Mouse (Mus musculus) Patski (cell line): Measurements from ENCODE around the gene Hist1h2ai. TPM values are rescaled to one million over a fixed set of nuclear protein-coding genes. Genes with fewer than 3 reads are reported as not detected.
"Not testable (repeated sequence)": the region's sequence is repeated elsewhere in the genome, so short reads cannot be mapped to it uniquely, and the experiment has no call there.

Experiments
- ATAC-seq: fragments of 100-300 bp; one replicate; pipeline ENCODE4 v1.8.0; 2021
- CTCF ChIA-PET: fragments of 350-600 bp; sonication (Branson Sonifier 250); formaldehyde crosslinking; loops from one replicate; lab custom pipeline; 2022; ENCODE audit warnings: inconsistent platforms; lab: Charles Lee
- POLR2A ChIA-PET: fragments of 350-600 bp; sonication (Branson Sonifier 250); formaldehyde crosslinking; loops from one replicate; lab custom pipeline; 2022; ENCODE audit warnings: antibody characterized with exemption, inconsistent platforms; lab: Charles Lee
- DNase-seq: peaks from one replicate; pipeline ENCODE4 v3.0.0-alpha.2; 2011; ENCODE audit warnings: low read depth, low spot score
- H3K27me3 ChIP-seq: fragments of 371-371 bp; one replicate; pipeline ENCODE4 v1.5.1; 2021
- CTCF ChIP-seq: fragments of 100-300 bp; IDR thresholded peaks from one replicate; pipeline ENCODE4 v1.5.1; 2021
- in situ Hi-C: fragments of 300-500 bp; cut with MboI; formaldehyde crosslinking; loops from 3 replicates; pipeline ENCODE4 v1.11.1; 2018; ENCODE audit warnings: low pct_unique_long_range_greater_than_20kb, mixed read lengths
- polyA plus RNA-seq: library from polyadenylated mRNA; unstranded; gene quantifications from one replicate; pipeline ENCODE4 v1.2.3, GENCODE M21; 2021

The Hist1h2ai gene
- polyA plus RNA-seq, 1 experiment from 2014 or later = not detected

- POLR2A ChIA-PET = interaction anchor here (1.7 kb wide), 1 partner anchor 15 kb away, joined by 5 read pairs; no protein-coding TSS in a partner anchor
- H3K27me3 ChIP-seq = no peaks in the 10 kb centered on the region
- CTCF ChIA-PET = interaction anchor here (0.7 to 1.3 kb wide), 4 partner anchors 10 to 16 kb away, joined by 3 to 4 read pairs (median 4); partner anchors contain the start of gene Hist1h2bm
- DNase-seq = peak; percentile 63
- TF ChIP-seq CTCF = peak; percentile 92
- ATAC-seq = peak; percentile 70
- in situ Hi-C loops = loop anchor here (10.0 kb wide), 1 partner anchor 301 kb away; the partner anchor contains the start of genes Hist1h2ah and Hist1h2bk
Observed at GRCm38 (mm10) chr13:21734010-21734905, 18.0 kb downstream of the Hist1h2ai start.

DNA sequence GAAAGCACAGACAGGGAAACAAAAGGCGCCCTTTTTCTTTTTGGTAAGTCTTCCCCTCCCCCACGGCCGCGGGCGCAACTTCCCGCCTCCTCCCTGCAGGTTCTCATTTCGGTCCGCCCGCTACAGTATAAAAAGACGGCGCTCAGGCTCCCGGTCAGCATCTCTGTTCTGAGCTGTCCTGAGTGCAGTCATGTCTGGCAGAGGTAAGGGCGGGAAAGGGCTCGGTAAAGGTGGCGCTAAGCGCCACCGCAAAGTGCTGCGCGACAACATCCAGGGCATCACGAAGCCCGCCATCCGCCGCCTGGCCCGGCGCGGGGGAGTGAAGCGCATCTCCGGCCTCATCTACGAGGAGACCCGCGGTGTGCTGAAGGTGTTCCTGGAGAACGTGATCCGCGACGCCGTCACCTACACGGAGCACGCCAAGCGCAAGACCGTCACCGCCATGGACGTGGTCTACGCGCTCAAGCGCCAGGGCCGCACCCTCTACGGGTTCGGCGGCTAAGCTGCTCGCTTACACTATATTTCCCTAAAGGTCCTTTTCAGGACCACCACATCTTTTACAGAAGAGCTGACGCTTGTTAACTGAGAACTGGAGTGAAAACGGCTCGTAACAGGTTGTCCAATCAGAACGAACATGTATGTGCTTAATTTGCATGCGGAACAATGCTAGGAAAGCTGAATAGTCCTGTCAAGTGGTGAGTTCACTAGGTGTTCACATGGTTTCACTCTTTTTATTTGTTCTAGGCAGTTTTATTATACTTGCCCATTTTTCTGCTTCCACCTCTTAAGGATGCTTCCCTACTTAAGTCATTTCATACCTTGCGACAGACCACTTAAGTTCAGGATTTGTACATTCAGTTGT is 18.9 kb downstream of the Hist1h2ai start, which contains the start of gene Hist1h4j:
Hist1h4j (plus strand) TSS at position 159 of the 862 bp plus-strand sequence.
- ATAC-seq = peak; percentile 67
- POLR2A ChIA-PET = interaction anchor here (0.7 to 1.7 kb wide), 2 partner anchors 14 to 15 kb away, joined by 3 to 5 read pairs; partner anchors contain the start of gene Hist1h4k
- in situ Hi-C loops = loop anchor here (10.0 kb wide), 1 partner anchor 300 kb away; the partner anchor contains the start of genes Hist1h2ah and Hist1h2bk
- DNase-seq, CTCF ChIA-PET, H3K27me3 ChIP-seq: not testable (repeated sequence)

DNA sequence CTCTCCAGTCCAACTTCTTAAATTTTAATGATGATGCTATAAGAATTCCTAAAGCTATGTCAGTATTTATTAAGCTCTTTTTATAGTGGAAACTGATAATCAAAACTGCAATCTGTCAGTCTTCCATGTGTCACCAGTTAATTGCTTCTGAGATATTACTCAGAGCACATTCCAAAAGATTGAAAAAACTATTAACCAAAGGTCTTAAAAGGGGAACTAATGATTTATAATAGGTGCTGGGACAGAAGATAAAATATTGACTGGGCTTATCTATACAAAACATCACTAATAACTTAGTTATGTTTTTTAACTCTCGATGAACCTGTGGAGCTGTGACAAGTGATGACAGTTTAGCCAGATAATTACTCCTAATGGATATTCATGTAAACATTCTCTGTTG is 28.8 kb downstream of the Hist1h2ai start:
- ChIA-PET POLR2A (no interaction called here), CTCF (no interaction called here)
- ATAC-seq = no peak
- no peaks in the 10 kb centered on the region for H3K27me3 ChIP-seq
- no peak for DNase-seq
- in situ Hi-C loops = no loop called here
- TF ChIP-seq CTCF = no peak

DNA sequence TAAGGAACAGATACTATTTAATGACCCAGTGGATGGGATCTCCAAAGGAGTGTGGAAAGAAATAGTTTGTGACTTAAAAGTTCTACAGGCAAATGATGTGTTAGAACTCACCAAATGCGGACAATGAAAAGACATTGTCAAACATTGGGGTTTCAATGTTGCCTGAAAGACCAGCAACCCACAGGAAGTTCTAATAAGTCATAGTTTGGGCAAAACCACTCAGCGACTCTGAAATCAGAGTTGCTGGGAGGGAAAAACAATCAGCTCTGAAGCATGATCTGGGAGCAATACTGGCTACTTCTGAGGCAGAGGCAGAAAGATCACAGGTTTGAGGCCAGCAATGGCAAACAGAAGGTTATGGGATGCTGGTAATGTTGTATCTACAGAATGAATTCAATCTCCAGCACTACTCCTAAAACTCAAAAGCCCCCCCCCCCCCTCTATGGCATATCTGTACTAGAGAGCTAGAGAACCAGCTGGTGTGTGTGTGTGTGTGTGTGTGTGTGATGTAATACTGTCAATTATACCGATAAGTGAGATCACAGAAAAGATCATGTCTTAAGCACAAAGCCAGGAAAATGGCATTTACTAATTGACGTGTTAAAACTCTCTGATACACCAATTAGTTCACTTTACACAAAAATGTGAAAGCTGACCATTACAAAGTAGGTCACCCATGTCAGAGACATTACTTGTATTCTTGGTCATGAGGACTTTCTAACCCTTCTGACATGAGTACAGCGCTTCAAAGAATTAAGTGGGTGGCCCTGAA is 33.4 kb downstream of the Hist1h2ai start:
- ChIA-PET POLR2A (interaction anchor here (0.8 to 2.2 kb wide), 3 partner anchors 10 to 75 kb away, joined by 3 to 6 read pairs (median 5); partner anchors contain the start of gene Hist1h4j), CTCF (interaction anchor here (2.0 kb wide), 1 partner anchor 11 kb away, joined by 5 read pairs; no protein-coding TSS in a partner anchor)
- in situ Hi-C loops = no loop called here
- ATAC-seq = no peak
- H3K27me3 ChIP-seq = no peaks in the 10 kb centered on the region
- no peak for DNase-seq
- no peak for TF ChIP-seq CTCF

DNA sequence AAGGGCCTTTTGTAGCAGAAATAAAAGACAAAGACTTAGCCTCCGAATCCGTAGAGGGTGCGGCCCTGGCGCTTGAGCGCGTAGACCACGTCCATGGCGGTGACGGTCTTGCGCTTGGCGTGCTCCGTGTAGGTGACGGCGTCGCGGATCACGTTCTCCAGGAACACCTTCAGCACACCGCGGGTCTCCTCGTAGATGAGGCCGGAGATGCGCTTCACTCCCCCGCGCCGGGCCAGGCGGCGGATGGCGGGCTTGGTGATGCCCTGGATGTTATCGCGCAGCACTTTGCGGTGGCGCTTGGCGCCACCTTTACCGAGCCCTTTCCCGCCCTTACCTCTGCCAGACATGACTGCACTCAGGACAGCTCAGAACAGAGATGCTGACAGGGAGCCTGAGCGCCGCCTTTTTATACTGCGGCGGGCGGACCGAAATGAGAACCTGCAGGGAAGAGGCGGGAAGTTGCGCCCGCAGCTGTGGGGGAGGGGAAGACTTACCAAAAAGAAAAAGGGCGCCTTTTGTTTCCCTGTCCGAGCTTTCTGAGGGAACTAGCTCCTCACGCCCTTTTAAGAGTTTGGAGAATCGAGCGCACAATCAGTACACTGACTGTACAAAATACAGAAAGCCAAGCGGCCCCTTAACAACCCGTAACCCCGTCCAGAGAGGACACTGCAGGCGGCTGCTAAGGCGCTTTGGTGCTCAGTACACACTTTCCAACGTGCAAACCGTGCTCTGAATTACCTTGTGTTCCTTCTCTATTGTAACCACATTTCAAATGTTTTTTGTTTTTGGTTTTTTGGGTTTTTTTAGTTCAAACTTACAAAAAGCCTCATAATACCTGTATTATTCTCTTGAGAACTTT is 34.2 kb downstream of the Hist1h2ai start, which contains the start of gene Hist1h4k:
Hist1h4k (minus strand) TSS at position 347 of the 859 bp plus-strand sequence.
- H3K27me3 ChIP-seq, in situ Hi-C loops: not testable (repeated sequence)
- ATAC-seq = peak; percentile 81
- CTCF ChIA-PET = interaction anchor here (2.0 kb wide), 1 partner anchor 12 kb away, joined by 5 read pairs; no protein-coding TSS in a partner anchor
- DNase-seq = peak; percentile 33
- POLR2A ChIA-PET = interaction anchor here (0.7 to 2.2 kb wide), 2 partner anchors 15 kb away, joined by 3 to 5 read pairs; partner anchors contain the start of gene Hist1h4j

DNA sequence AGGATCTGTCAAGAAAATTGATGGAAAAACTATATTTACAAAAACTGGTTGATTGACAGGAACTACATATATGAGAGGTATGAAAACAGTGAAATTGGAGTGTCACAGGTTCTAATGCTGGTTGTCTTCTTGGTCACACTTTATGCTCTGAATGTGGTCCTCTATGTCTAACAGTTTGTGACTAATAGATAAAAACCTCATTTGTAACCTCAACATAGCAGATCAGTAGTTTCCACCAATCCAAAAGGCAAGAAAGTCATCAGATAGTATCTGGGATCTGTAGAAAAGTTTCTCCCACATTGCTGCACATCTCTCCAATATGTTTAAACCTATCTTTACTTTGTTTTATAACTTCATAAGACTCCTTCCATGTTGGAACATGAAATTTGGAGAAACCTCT is 35.2 kb downstream of the Hist1h2ai start:
- in situ Hi-C loops = no loop called here
- no peaks in the 10 kb centered on the region for H3K27me3 ChIP-seq
- POLR2A ChIA-PET = no interaction called here
- ATAC-seq (no peak), DNase-seq (no peak)
- CTCF ChIA-PET = no interaction called here
- TF ChIP-seq CTCF = no peak

GRCm38 (mm10) chr13:21751827-21752226 is 35.6 kb downstream of the Hist1h2ai start:
- TF ChIP-seq CTCF = no peak
- ATAC-seq (no peak), DNase-seq (no peak)
- ChIA-PET CTCF (interaction anchor here (0.7 to 1.5 kb wide), 2 partner anchors 11 to 32 kb away, joined by 4 to 5 read pairs; no protein-coding TSS in a partner anchor), POLR2A (interaction anchor here (0.6 to 2.2 kb wide), 2 partner anchors 28 to 291 kb away, joined by 4 to 8 read pairs; partner anchors contain the start of genes Hist1h1b and Hist1h2ag)
- H3K27me3 ChIP-seq = no peaks in the 10 kb centered on the region
- in situ Hi-C loops = no loop called here

DNA sequence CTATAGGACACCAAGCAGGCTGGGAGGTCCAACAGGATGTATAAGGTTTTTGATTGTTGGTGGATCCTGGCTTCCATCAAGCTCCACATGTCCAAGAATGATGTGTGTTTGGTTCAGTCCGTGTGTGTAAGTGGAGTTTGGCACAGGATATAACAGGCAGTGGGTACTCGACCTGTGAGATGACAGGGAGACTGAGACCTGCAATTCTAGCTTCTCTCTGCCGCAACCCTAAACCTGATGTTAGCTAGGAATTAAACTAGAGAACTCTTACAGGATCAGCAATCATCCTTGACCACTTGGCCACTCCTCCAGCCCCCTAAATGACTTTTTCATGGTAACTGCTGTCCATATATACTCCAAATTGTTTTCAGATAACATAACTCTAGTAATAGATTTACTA is 36.1 kb downstream of the Hist1h2ai start:
- no peak for ATAC-seq
- in situ Hi-C loops = no loop called here
- ChIA-PET POLR2A (interaction anchor here (0.6 to 2.2 kb wide), 2 partner anchors 28 to 290 kb away, joined by 4 to 8 read pairs; partner anchors contain the start of genes Hist1h1b and Hist1h2ag), CTCF (interaction anchor here (0.7 to 1.5 kb wide), 2 partner anchors 12 to 32 kb away, joined by 4 to 5 read pairs; no protein-coding TSS in a partner anchor)
- H3K27me3 ChIP-seq = no peaks in the 10 kb centered on the region
- TF ChIP-seq CTCF = no peak
- DNase-seq = no peak
